Mouse (Mus musculus): ENCODE measurements around the gene Lrrc8a. TPM values are rescaled to one million over a fixed set of nuclear protein-coding genes. Genes with fewer than 3 reads are reported as not detected.

Lrrc8a gene
- 33.5 and 37.5 TPM in 2 replicates for polyA plus RNA-seq (2016; fragmentation: Nextera tagmentation; extraction: Ambion mirVana)

- ATAC-seq (ENCODE audit: insufficient number of reproducible peaks, insufficient read depth, low FRiP score, low TSS enrichment, low read depth): peak; percentile 99
Observed at GRCm38 (mm10) chr2:30237199-30237880, at the start of gene Lrrc8a. Gene Lrrc8a (plus strand): TSS chr2:30237715.

GRCm38 (mm10) chr2:30191790-30192580 is 45.5 kb upstream of the Lrrc8a start:
- no peak for ATAC-seq (ENCODE audit: insufficient number of reproducible peaks, insufficient read depth, low FRiP score, low TSS enrichment, low read depth)
- 85% methylated on average over 12 of the region's 12 CpGs for WGBS
- no peaks in the 10 kb centered on the region for H3K9me3 ChIP-seq
- no peak overlapping the region for H3K4me3 ChIP-seq (replicated peaks)
- no peak overlapping the region for H3K9ac ChIP-seq (replicated peaks)
- H3K4me2 ChIP-seq: no peak overlapping the region
- no peaks in the 10 kb centered on the region for H3K36me3 ChIP-seq
- no peaks in the 10 kb centered on the region for H3K4me1 ChIP-seq (replicated peaks)
- H3K27me3 ChIP-seq: no peaks in the 10 kb centered on the region
- no peak overlapping the region for H3K27ac ChIP-seq

More at GRCm38 (mm10) chr2:30237199-30237880, at the start of gene Lrrc8a:
- under 1% methylated on average over 56 of the region's 67 CpGs for whole genome bisulfite sequencing
- Histone ChIP-seq H3K9me3 (no peaks in the 10 kb centered on the region), H3K4me2 (peak within 1 kb of the TSS; percentile 93), H3K9ac (replicated peaks) (peak within 1 kb of the TSS; percentile 83), H3K36me3 (peaks cover 25% of the 10 kb centered on the region), H3K4me3 (replicated peaks) (peak within 1 kb of the TSS; percentile 94), H3K27ac (peak within 1 kb of the TSS; percentile 94), H3K4me1 (replicated peaks) (peaks cover 21% of the 10 kb centered on the region), H3K27me3 (no peaks in the 10 kb centered on the region)

GRCm38 (mm10) chr2:30194656-30195055 is 42.9 kb upstream of the Lrrc8a start:
- no peaks in the 10 kb centered on the region for H3K36me3 ChIP-seq
- no peaks in the 10 kb centered on the region for H3K27me3 ChIP-seq
- H3K4me3 ChIP-seq (replicated peaks): no peak overlapping the region
- 88% methylated on average over 3 of the region's 3 CpGs for WGBS
- H3K9me3 ChIP-seq: no peaks in the 10 kb centered on the region
- no peak for ATAC-seq (ENCODE audit: insufficient number of reproducible peaks, insufficient read depth, low FRiP score, low TSS enrichment, low read depth)
- H3K27ac ChIP-seq: no peak overlapping the region
- no peak overlapping the region for H3K4me2 ChIP-seq
- H3K4me1 ChIP-seq (replicated peaks): no peaks in the 10 kb centered on the region
- no peak overlapping the region for H3K9ac ChIP-seq (replicated peaks)

DNA sequence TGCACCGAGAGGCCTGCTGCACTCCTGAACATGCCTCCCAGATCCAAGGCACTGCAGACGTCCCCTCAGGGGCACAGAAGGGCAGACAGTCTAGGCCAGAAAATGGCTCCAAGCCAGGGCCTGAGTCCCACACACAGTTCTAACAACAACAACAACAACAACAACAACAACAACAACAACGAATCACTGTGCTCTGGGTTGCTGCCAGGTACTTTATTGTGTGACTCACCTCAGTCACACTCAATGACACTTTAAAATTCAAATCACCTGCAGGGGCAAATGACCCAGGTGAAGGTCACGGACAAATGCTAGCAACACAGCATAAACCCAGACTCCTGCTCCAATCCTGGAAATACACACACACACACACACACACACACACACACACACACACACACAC is 39.5 kb upstream of the Lrrc8a start:
- H3K27me3 ChIP-seq: no peaks in the 10 kb centered on the region
- no peak overlapping the region for H3K4me3 ChIP-seq (replicated peaks)
- H3K9me3 ChIP-seq: no peaks in the 10 kb centered on the region
- WGBS: 67% methylated on average over 4 of the region's 4 CpGs
- no peaks in the 10 kb centered on the region for H3K36me3 ChIP-seq
- ATAC-seq (ENCODE audit: insufficient number of reproducible peaks, insufficient read depth, low FRiP score, low TSS enrichment, low read depth): no peak
- no peaks in the 10 kb centered on the region for H3K4me1 ChIP-seq (replicated peaks)
- no peak overlapping the region for H3K27ac ChIP-seq
- no peak overlapping the region for H3K9ac ChIP-seq (replicated peaks)
- H3K4me2 ChIP-seq: no peak overlapping the region

- Histone ChIP-seq H3K4me1 (replicated peaks) (peaks cover 6% of the 10 kb centered on the region), H3K4me3 (replicated peaks) (no peak overlapping the region), H3K36me3 (no peaks in the 10 kb centered on the region), H3K27ac (no peak overlapping the region), H3K27me3 (no peaks in the 10 kb centered on the region), H3K4me2 (no peak overlapping the region), H3K9ac (replicated peaks) (no peak overlapping the region), H3K9me3 (no peaks in the 10 kb centered on the region)
- WGBS: 34% methylated on average over 1 of the region's 1 CpGs
- no peak for ATAC-seq (ENCODE audit: insufficient number of reproducible peaks, insufficient read depth, low FRiP score, low TSS enrichment, low read depth)
Observed at GRCm38 (mm10) chr2:30199984-30200383, 37.5 kb upstream of the Lrrc8a start.

- Histone ChIP-seq H3K36me3 (no peaks in the 10 kb centered on the region), H3K27ac (no peak overlapping the region), H3K27me3 (no peaks in the 10 kb centered on the region), H3K4me1 (replicated peaks) (peaks cover 9% of the 10 kb centered on the region), H3K4me3 (replicated peaks) (no peak overlapping the region), H3K9ac (replicated peaks) (no peak overlapping the region), H3K4me2 (no peak overlapping the region), H3K9me3 (no peaks in the 10 kb centered on the region)
- WGBS: 83% methylated on average over 5 of the region's 5 CpGs
- ATAC-seq (ENCODE audit: insufficient number of reproducible peaks, insufficient read depth, low FRiP score, low TSS enrichment, low read depth): no peak
Observed at GRCm38 (mm10) chr2:30200388-30200925, 37.1 kb upstream of the Lrrc8a start.

DNA sequence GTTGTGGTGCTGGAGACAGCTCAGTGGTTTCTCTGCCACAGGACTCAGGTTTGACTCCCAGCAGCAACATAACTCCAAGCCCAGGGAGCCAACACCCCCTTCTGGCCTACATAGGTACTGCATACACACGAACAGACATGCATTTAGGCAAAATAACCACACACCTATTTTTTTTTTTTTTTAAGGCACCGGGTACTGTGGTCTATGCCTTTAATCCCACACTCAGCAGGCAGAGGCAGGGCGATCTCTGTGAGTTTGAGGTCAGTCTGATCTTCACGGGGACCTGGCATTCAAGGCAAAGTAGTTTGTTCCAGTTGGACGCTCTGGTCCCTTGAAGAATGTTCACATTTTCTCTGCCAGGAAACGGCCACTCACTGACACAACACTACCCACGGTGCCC is 34.1 kb upstream of the Lrrc8a start:
- H3K27ac ChIP-seq: no peak overlapping the region
- WGBS: 80% methylated on average over 7 of the region's 7 CpGs
- no peaks in the 10 kb centered on the region for H3K36me3 ChIP-seq
- no peak overlapping the region for H3K4me2 ChIP-seq
- no peaks in the 10 kb centered on the region for H3K27me3 ChIP-seq
- peaks cover 17% of the 10 kb centered on the region for H3K4me1 ChIP-seq (replicated peaks)
- no peak for ATAC-seq (ENCODE audit: insufficient number of reproducible peaks, insufficient read depth, low FRiP score, low TSS enrichment, low read depth)
- H3K9me3 ChIP-seq: no peaks in the 10 kb centered on the region
- no peak overlapping the region for H3K9ac ChIP-seq (replicated peaks)
- H3K4me3 ChIP-seq (replicated peaks): no peak overlapping the region

DNA sequence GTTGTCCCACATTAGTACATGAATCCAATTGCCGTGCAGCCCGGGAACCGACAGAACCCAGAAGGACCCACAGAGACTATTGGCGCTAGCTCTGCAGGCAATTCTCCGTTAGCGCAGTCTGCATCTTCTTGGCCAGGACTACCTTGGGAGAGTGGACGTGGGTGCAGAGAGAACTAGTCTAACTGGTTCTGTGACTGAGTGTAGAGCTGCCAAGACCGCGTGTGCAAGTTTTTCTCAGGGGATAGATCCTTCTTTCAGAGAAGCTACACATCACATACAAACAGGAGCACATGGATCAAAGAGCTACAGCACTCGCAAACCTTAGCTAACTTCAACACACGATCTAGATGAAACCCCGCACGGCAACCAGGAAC is 32.3 kb upstream of the Lrrc8a start:
- peak overlapping the region; percentile 68 for H3K4me3 ChIP-seq (replicated peaks)
- H3K27ac ChIP-seq: peak overlapping the region; percentile 31; the same call in 1 of the 2 replicates
- no peak for ATAC-seq (ENCODE audit: insufficient number of reproducible peaks, insufficient read depth, low FRiP score, low TSS enrichment, low read depth)
- H3K4me2 ChIP-seq: peak overlapping the region; percentile 72
- H3K9ac ChIP-seq (replicated peaks): peak overlapping the region; percentile 51
- H3K36me3 ChIP-seq: no peaks in the 10 kb centered on the region
- peaks cover 17% of the 10 kb centered on the region for H3K4me1 ChIP-seq (replicated peaks)
- 3% methylated on average over 13 of the region's 13 CpGs for WGBS
- no peaks in the 10 kb centered on the region for H3K27me3 ChIP-seq
- H3K9me3 ChIP-seq: no peaks in the 10 kb centered on the region

DNA sequence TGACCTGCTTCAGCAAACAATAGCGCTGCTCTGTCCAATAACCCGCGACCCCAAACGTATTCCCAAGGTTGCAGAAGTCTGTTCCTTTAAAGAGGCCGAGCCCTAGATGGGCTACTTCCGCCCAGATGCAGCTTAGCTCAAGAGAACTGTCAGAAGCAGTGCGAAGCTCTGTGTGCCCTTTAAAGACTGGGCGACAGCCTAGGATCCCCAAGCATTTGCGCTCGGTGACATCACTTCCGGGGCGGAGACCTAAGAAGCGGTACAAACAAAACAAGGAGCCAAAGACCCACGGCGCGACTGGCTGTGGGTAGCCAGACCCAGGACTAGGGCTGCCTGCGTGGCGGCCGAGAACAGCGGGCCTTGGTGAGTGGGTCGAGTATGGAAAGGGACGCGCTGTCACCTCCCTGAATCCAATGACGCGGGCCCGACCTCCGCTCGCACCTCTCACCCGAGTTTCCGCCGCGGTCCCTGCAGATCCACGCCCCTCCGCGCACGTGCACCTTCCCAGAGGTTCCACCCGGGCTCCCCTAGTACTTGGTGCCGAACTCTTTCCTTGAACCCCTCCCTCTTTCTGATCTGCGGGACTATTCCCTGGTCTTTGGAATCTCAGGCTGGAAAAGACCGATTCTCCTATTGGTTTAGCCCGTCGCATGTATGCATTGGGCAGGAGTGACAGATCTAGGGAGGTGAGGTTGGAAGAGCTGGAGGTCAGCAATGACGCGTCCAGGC is 31.7 kb upstream of the Lrrc8a start, which contains the start of gene Kyat1:
Kyat1 (minus strand) TSS at position 219 of the 729 bp plus-strand sequence.
- Histone ChIP-seq H3K27ac (peak within 1 kb of the TSS; percentile 31; the same call in 1 of the 2 replicates), H3K4me1 (replicated peaks) (peaks cover 17% of the 10 kb centered on the region), H3K4me3 (replicated peaks) (peak within 1 kb of the TSS; percentile 68), H3K27me3 (no peaks in the 10 kb centered on the region), H3K9me3 (no peaks in the 10 kb centered on the region), H3K36me3 (no peaks in the 10 kb centered on the region), H3K4me2 (peak within 1 kb of the TSS; percentile 72), H3K9ac (replicated peaks) (peak within 1 kb of the TSS; percentile 51)
- under 1% methylated on average over 44 of the region's 44 CpGs for WGBS
- ATAC-seq (ENCODE audit: insufficient number of reproducible peaks, insufficient read depth, low FRiP score, low TSS enrichment, low read depth): peak; percentile 89

- ATAC-seq (ENCODE audit: insufficient number of reproducible peaks, insufficient read depth, low FRiP score, low TSS enrichment, low read depth): no peak
- 80% methylated on average over 4 of the region's 4 CpGs for WGBS
- no peak overlapping the region for H3K4me2 ChIP-seq
Observed at GRCm38 (mm10) chr2:30207401-30207800, 30.1 kb upstream of the Lrrc8a start.

DNA sequence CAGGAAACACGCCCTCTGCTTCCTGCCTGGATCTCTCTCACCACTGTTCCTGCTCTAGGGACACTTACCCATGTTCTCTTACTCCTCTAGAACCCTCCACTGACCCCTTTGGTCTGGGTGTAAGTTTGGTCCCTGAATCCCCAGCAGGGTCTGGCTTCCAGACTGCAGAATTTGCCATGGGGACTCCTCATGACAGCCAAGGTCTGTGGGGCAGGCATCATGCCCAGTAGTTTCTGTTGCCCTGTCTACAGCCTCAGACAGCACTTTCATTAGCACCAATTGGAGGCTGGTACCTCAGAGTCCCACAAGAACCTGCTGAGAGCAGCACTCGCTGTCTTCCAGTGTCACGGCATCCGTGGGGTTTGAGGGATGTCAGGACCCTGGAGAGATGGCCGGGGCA is 29.6 kb upstream of the Lrrc8a start:
- WGBS: 76% methylated on average over 5 of the region's 5 CpGs
- Histone ChIP-seq H3K4me3 (replicated peaks) (no peak overlapping the region), H3K4me2 (no peak overlapping the region), H3K4me1 (replicated peaks) (peaks cover 17% of the 10 kb centered on the region), H3K9me3 (no peaks in the 10 kb centered on the region), H3K27ac (no peak overlapping the region), H3K36me3 (no peaks in the 10 kb centered on the region), H3K27me3 (no peaks in the 10 kb centered on the region), H3K9ac (replicated peaks) (no peak overlapping the region)
- no peak for ATAC-seq (ENCODE audit: insufficient number of reproducible peaks, insufficient read depth, low FRiP score, low TSS enrichment, low read depth)

More at GRCm38 (mm10) chr2:30207401-30207800, 30.1 kb upstream of the Lrrc8a start:
- no peaks in the 10 kb centered on the region for H3K36me3 ChIP-seq
- H3K9me3 ChIP-seq: no peaks in the 10 kb centered on the region
- no peaks in the 10 kb centered on the region for H3K27me3 ChIP-seq
- peaks cover 17% of the 10 kb centered on the region for H3K4me1 ChIP-seq (replicated peaks)
- H3K4me3 ChIP-seq (replicated peaks): no peak overlapping the region
- H3K9ac ChIP-seq (replicated peaks): no peak overlapping the region; the same call in 1 of the 2 replicates
- H3K27ac ChIP-seq: no peak overlapping the region

Measured in limb, embryonic 12.5 days (tissue).